Mouse (Mus musculus): Measurements from ENCODE around the gene Morc4.

GRCm38 (mm10) chrX:139870938-139871791 lies at the start of gene Morc4:
- TF ChIP-seq CTCF (IDR thresholded peaks at IDR 0.05; ENCODE audit: low read depth), result no peak
- no peak for TF ChIP-seq EP300 (IDR thresholded peaks at IDR 0.05; ENCODE audit: low read depth)

Data from heart, postnatal 0 days (tissue).